Mouse (Mus musculus) liver, postnatal 0 days (tissue): ENCODE data around the gene Trim29. TPM values are rescaled to one million over a fixed set of nuclear protein-coding genes. Genes with fewer than 3 reads are reported as not detected.
A peak's percentile ranks its signal among the peaks of the same experiment; 100 is the strongest.

ENCODE experiments used
- ATAC-seq: fragments of 200-750 bp; cut with Nextera tagmentation; 2 replicates; pipeline ENCODE4 v1.8.0; 2017; ENCODE audit warnings: mild to moderate bottlenecking, moderate library complexity
- DNase-seq: peaks from one replicate; pipeline ENCODE4 v3.0.0-alpha.2; 2016
- H3K27ac ChIP-seq: fragments of 300-500 bp; sonication (generic); 2 replicates; pipeline ENCODE4 v1.5.1; 2014; ENCODE audit warnings: antibody characterized with exemption, moderate library complexity, mild to moderate bottlenecking, low read depth
- H3K27me3 ChIP-seq: fragments of 300-500 bp; sonication (generic); 2 replicates; pipeline ENCODE4 v1.6.1; 2014; ENCODE audit warnings: low read length, control low read depth, mixed read lengths; ENCODE audit not compliant: insufficient read depth
- H3K36me3 ChIP-seq: fragments of 300-500 bp; sonication (generic); replicated peaks from 2 replicates; pipeline ENCODE4 v1.6.1; 2014; ENCODE audit warnings: mild to moderate bottlenecking, control low read depth, low read length, moderate library complexity, mixed read lengths; ENCODE audit not compliant: insufficient read depth
- H3K4me1 ChIP-seq: fragments of 300-500 bp; sonication (generic); 2 replicates; pipeline ENCODE4 v1.6.1; 2014; ENCODE audit warnings: antibody characterized with exemption, mild to moderate bottlenecking, control low read depth; ENCODE audit not compliant: insufficient read depth
- H3K4me2 ChIP-seq: fragments of 300-500 bp; sonication (generic); 2 replicates; pipeline ENCODE4 v1.6.1; 2014; ENCODE audit warnings: low read depth, mild to moderate bottlenecking, low read length, moderate library complexity, mixed read lengths
- H3K4me3 ChIP-seq: fragments of 300-500 bp; sonication (generic); 2 replicates; pipeline ENCODE4 v1.5.1; 2014; ENCODE audit warnings: low read depth, low read length
- H3K9ac ChIP-seq: fragments of 300-500 bp; sonication (generic); replicated peaks from 2 replicates; pipeline ENCODE4 v1.6.1; 2014; ENCODE audit warnings: mild to moderate bottlenecking, moderate library complexity
- H3K9me3 ChIP-seq: fragments of 300-500 bp; sonication (generic); 2 replicates; pipeline ENCODE4 v1.6.1; 2016; ENCODE audit warnings: mild to moderate bottlenecking, control low read depth, low read length, mixed read lengths
- CTCF ChIP-seq: sonication (generic); IDR thresholded peaks from 2 replicates; pipeline ENCODE4 v1.5.1; 2016; ENCODE audit warnings: antibody characterized with exemption, low read depth
- EP300 ChIP-seq: IDR thresholded peaks from 2 replicates; pipeline ENCODE4 v1.6.1; 2016; ENCODE audit warnings: antibody characterized with exemption, low read depth, mild to moderate bottlenecking
- WGBS: fragments of 180-500 bp; shearing (Covaris S2); extraction: QIAGEN DNeasy Blood & Tissue Kit; methylation state at CpG from one replicate; pipeline ENCODE4 v1.1.7; 2014; ENCODE audit not compliant: insufficient replicate concordance; 5-methylcytosine and 5-hydroxymethylcytosine counted together
- polyA plus RNA-seq: library from polyadenylated mRNA; unstranded; fragments of >200 nt; fragmentation: Nextera tagmentation; extraction: Ambion mirVana; gene quantifications from 2 replicates; pipeline ENCODE4 v1.2.1, GENCODE M21; 2015

The Trim29 gene
- polyA plus RNA-seq, 1 experiment from 2014 or later, result 0.04 TPM

DNA sequence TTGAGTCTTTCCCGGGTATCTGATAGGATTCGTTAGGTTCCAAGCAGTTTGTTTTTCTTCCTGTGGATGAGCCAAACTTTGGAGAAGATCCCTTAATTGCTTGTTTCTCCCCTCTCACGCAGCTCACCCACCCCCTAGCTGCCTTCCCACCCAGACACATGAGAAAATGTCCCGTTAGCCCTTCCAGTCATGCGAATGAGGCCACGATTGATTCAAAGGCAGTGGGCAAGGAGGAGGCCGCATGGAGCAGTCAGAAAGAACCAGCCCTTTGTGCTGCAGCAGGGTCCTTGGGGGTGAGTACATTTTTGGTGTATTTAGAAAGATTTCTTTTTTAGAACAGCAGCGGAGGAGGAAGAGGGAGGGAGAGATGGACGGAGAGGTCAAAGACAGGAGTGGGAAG lies 45.5 kb upstream of the Trim29 start:
- H3K4me2 ChIP-seq, result no peak overlapping the region

DNA sequence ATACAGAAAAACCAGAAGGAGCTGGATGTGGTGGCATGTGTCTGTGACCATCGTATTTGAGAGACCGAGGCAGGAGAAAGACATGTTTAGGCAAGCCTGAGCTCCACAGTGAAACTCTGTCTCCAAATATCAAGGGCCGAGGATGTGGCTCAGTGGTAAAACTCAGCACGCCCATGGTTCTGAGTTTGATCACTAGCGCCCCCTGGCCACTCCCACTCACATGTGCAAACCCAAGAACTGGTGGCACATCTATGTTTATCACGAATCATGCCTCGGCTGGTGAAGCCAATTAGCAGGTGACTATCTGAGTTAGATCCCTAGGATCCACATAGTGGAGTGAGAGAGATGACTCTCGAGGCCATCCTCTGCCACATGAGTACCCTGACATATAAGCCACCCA lies 43.3 kb upstream of the Trim29 start:
- 53% methylated on average over 8 of the region's 8 CpGs for WGBS
- peaks cover 33% of the 10 kb centered on the region for H3K27me3 ChIP-seq
- TF ChIP-seq CTCF, result peak; percentile 79
- no peak for TF ChIP-seq EP300

More for the DNA sequence above, 45.5 kb upstream of the Trim29 start:
- H3K4me3 ChIP-seq, result no peak overlapping the region
- no peaks in the 10 kb centered on the region for H3K36me3 ChIP-seq
- no peak for TF ChIP-seq EP300
- no peak for TF ChIP-seq CTCF
- H3K27me3 ChIP-seq, result peaks cover 11% of the 10 kb centered on the region
- WGBS, result 68% methylated on average over 9 of the region's 9 CpGs
- no peak for ATAC-seq
- H3K9ac ChIP-seq, result no peak overlapping the region; the same call in 1 of the 2 replicates
- DNase-seq, result no peak
- H3K27ac ChIP-seq, result peak overlapping the region; percentile 96
- H3K9me3 ChIP-seq, result no peaks in the 10 kb centered on the region
- H3K4me1 ChIP-seq, result peaks cover 11% of the 10 kb centered on the region

DNA sequence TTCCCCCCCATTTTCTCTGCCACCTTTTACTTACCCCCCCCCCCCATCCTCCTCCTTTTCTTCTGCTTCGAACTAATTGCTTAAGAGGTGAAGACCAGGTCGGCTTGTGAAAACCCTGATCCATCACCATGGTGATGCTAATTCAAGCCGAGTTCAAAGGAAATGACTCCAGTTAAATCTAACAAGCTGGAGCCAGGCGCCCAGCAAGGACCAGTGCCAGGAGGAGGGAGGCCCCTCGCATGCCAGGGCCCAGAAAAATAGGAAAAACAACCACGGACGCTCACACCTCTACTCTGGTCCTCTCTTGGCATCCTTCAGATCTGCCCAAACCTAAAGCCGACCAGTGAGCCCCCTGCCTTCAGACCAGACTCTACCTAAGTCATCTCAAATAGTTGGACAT lies 41.5 kb upstream of the Trim29 start:
- Histone ChIP-seq H3K36me3 (no peaks in the 10 kb centered on the region), H3K9ac (no peak overlapping the region), H3K27me3 (peaks cover 33% of the 10 kb centered on the region), H3K9me3 (no peaks in the 10 kb centered on the region), H3K27ac (no peak overlapping the region), H3K4me1 (peaks cover 10% of the 10 kb centered on the region), H3K4me3 (no peak overlapping the region), H3K4me2 (no peak overlapping the region)
- TF ChIP-seq EP300, result no peak
- TF ChIP-seq CTCF, result no peak
- 39% methylated on average over 8 of the region's 8 CpGs for WGBS
- DNase-seq (no peak), ATAC-seq (no peak)

More for the DNA sequence above, 43.3 kb upstream of the Trim29 start:
- Histone ChIP-seq H3K27ac (no peak overlapping the region), H3K36me3 (no peaks in the 10 kb centered on the region), H3K4me3 (no peak overlapping the region), H3K9me3 (no peaks in the 10 kb centered on the region), H3K4me2 (no peak overlapping the region), H3K9ac (no peak overlapping the region), H3K4me1 (peaks cover 10% of the 10 kb centered on the region)
- ATAC-seq (no peak), DNase-seq (peak; percentile 78)

DNA sequence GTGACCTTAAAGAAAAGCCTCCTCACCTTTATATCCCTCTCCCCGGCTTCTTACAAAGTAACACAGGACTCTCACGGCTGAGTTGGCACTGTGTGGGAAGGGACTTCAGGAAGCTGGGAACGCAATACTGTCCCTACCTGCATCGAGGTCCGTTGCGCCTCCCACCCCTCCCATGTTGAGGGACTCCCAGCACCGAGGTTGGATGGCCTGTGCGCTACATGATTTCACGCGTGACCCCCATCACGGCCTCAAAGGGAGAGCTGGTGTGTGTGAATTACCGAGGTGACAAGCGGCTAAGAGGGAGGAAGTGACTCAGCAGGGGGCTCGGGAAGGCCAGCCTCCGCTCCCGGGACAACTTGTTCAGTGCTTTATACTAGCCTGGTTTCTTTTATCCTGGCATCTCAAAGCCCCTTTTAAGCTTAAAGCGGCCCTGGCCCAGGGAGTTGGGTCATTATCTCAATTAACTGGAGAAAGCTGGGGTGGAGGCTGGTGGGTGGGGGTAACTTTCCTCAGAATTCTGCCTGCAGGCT lies 39.9 kb upstream of the Trim29 start:
- WGBS, result 7% methylated on average over 17 of the region's 17 CpGs
- DNase-seq, result no peak
- H3K4me3 ChIP-seq, result no peak overlapping the region

DNA sequence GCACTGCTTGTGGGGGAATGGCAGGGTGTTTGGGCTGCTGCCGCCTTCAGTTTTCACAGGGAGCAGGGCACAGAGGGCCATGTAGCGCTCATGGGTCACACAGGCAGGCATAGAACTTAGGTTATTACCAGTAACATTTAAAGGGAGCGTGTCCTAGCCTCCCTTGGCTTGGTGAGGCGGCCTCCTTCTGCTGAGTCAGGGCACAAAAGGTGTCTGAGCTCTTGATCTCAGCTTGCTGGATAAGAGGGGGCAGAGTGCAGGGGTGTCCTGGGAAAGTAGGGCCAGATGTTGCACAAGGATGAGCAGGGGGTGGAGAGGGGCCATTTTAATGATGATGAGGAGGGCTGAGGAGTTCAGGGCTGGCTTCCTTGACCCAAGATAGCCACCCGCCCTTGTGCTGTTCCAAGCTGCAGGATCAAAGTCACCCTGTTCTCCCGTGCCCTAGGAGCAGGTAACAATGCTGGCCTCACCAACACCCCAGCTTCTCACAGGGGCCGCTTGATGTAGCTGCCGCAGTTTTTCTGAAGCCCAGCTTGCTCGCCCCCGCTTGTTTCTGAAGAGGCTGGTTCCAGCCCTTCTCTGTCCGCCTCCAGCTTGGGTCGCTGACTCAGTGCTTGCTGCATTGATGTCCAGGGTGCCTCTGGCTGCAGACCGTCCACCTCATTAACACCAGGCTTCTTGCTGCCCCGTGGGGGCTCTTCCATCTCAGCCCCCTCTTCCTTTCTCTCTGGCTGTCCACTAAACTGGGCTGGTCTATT lies 38.7 kb upstream of the Trim29 start:
- H3K36me3 ChIP-seq, result no peaks in the 10 kb centered on the region
- 67% methylated on average over 14 of the region's 14 CpGs for WGBS
- H3K9me3 ChIP-seq, result no peaks in the 10 kb centered on the region
- H3K27me3 ChIP-seq, result peaks cover 33% of the 10 kb centered on the region
- no peak for ATAC-seq
- no peak overlapping the region for H3K9ac ChIP-seq
- H3K4me3 ChIP-seq, result no peak overlapping the region
- no peak overlapping the region for H3K27ac ChIP-seq
- H3K4me1 ChIP-seq, result peaks cover 7% of the 10 kb centered on the region; the same call in 1 of the 2 replicates
- no peak for DNase-seq
- H3K4me2 ChIP-seq, result no peak overlapping the region
- TF ChIP-seq CTCF (no peak), EP300 (no peak)

More for the DNA sequence above, 39.9 kb upstream of the Trim29 start:
- Histone ChIP-seq H3K36me3 (no peaks in the 10 kb centered on the region), H3K27me3 (peaks cover 33% of the 10 kb centered on the region), H3K27ac (no peak overlapping the region), H3K4me2 (peak overlapping the region; percentile 45; the same call in 1 of the 2 replicates), H3K9me3 (no peaks in the 10 kb centered on the region), H3K4me1 (peaks cover 7% of the 10 kb centered on the region; the same call in 1 of the 2 replicates), H3K9ac (no peak overlapping the region; the same call in 1 of the 2 replicates)
- no peak; the same call in 1 of the 2 replicates for ATAC-seq
- TF ChIP-seq CTCF, result no peak
- no peak for TF ChIP-seq EP300

GRCm38 (mm10) chr9:43273735-43274134 lies 36.9 kb upstream of the Trim29 start:
- DNase-seq (no peak), ATAC-seq (no peak)
- no peaks in the 10 kb centered on the region for H3K9me3 ChIP-seq
- 58% methylated on average over 9 of the region's 9 CpGs for WGBS
- H3K4me1 ChIP-seq, result peaks cover 7% of the 10 kb centered on the region; the same call in 1 of the 2 replicates
- H3K9ac ChIP-seq, result no peak overlapping the region
- TF ChIP-seq EP300 (no peak), CTCF (no peak)
- no peak overlapping the region for H3K27ac ChIP-seq
- H3K27me3 ChIP-seq, result peaks cover 33% of the 10 kb centered on the region
- H3K36me3 ChIP-seq, result no peaks in the 10 kb centered on the region
- H3K4me2 ChIP-seq, result no peak overlapping the region
- H3K4me3 ChIP-seq, result no peak overlapping the region
